Mouse (Mus musculus): ENCODE measurements around the gene Rbm38. TPM values are rescaled to one million over a fixed set of nuclear protein-coding genes. Genes with fewer than 3 reads are reported as not detected.

Rbm38 gene
- polyA plus RNA-seq, 1 experiment from 2014 or later = 108 TPM

Other genes starting within 250 kb of the Rbm38 start
- gene Bmp7, start 80.2 kb upstream of the Rbm38 start, polyA plus RNA-seq (2015; fragmentation: Nextera tagmentation; extraction: Ambion mirVana) = 31.3 and 35.1 TPM in 2 replicates
- gene Spo11, start 42.8 kb upstream of the Rbm38 start, polyA plus RNA-seq (2015; fragmentation: Nextera tagmentation; extraction: Ambion mirVana) = 0.74 TPM in 1 of 2 replicates, not detected in the other
- 84.8 and 96.2 TPM in 2 replicates for gene Rae1, start 20.4 kb upstream of the Rbm38 start, polyA plus RNA-seq (2015; fragmentation: Nextera tagmentation; extraction: Ambion mirVana)
- 0.66 and 0.94 TPM in 2 replicates for gene Ctcfl, start 99.0 kb downstream of the Rbm38 start, polyA plus RNA-seq (2015; fragmentation: Nextera tagmentation; extraction: Ambion mirVana)
- gene Pck1, start 132.6 kb downstream of the Rbm38 start, polyA plus RNA-seq (2015; fragmentation: Nextera tagmentation; extraction: Ambion mirVana) = 0.10 and 0.16 TPM in 2 replicates
- gene Zbp1, start 198.4 kb downstream of the Rbm38 start, polyA plus RNA-seq (2015; fragmentation: Nextera tagmentation; extraction: Ambion mirVana) = 0.68 and 2.3 TPM in 2 replicates